8 mouse cellular contexts compared by ENCODE assay signal in the genomic region with DNA sequence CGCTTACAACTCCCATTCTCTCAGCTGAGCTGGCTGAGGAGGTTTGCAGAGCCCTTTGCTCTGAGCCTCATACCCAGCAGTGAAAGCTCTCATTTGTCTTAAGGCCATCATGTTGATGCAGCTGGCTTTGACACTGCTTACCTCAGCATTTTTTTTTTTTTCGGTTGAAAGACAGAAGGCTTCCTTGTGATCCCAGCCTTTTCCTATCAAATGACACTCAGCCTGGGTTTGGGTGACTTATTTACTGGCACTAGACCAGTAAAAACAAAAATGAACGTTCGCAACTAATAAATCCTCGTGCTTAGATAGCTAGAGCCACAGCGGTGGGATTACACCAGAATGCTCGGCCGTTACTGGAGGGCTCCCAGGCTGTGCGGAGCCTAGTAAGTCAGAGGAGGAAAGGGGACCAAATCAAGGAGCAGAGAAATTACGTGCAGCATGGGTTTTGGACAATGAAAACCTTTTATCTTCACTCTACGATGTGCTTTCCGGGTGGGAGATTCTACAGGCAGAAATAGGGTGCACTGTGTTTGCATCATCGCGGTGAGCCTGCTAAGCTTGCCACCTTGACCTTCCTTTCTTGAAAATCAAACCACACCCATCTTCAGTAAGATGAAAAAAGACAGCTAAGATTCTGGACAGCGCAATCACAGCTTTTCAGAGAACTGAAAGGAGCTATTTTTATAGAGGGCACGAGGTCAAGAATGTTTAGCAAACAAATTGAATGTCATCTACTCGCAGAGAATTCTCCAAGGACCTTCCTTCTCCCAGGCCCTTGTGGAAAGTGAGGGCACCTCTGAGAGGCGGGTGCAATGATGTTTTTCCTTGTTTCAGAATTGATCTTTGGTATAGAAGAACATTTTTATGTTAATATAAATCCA.
DNase-seq lines count a peak whose midpoint lies in the region; ATAC-seq and TF ChIP-seq lines count a peak whose summit lies in the region.

No protein-coding gene starts in this region.

- no peak for TF ChIP-seq CTCF in lung, postnatal 0 days (IDR thresholded peaks at IDR 0.05)
- no peak for TF ChIP-seq CTCF in stomach, postnatal 0 days (IDR thresholded peaks at IDR 0.05; ENCODE audit: low read depth)

- H3K9ac ChIP-seq in lung, postnatal 0 days (replicated peaks; ENCODE audit: low read depth), result no peak overlapping the region
- H3K9ac ChIP-seq in stomach, postnatal 0 days (ENCODE audit: low read length), result no peak overlapping the region

- peak; percentile 92 for TF ChIP-seq EP300 in lung, postnatal 0 days (IDR thresholded peaks at IDR 0.05)
- no peak for TF ChIP-seq EP300 in stomach, postnatal 0 days (optimal IDR thresholded peaks at IDR 0.05)

- peak; percentile 25 to 39 for DNase-seq in right cerebral cortex, postnatal 10 days (ENCODE audit: low spot score in 2 of 2)
- no peak for DNase-seq in right cerebral cortex, adult 2 months (ENCODE audit: low spot score in 2 of 2)
- peak; percentile 64 to 65 for DNase-seq in heart, adult 18-20 months
- peak; percentile 17 for DNase-seq in kidney, adult 11 months
- peak; percentile 92 for DNase-seq in lung, postnatal 0 days (ENCODE audit: low spot score)
- no peak for DNase-seq in stomach, postnatal 0 days (ENCODE audit: low spot score)
- DNase-seq in left cerebral cortex, adult 11 months (ENCODE audit: low spot score), result no peak
- no peak for DNase-seq in right cerebral cortex, postnatal 36 days (ENCODE audit: low spot score in 2 of 2)

- no peaks in the 10 kb centered on the region for H3K36me3 ChIP-seq in lung, postnatal 0 days (ENCODE audit: insufficient read depth, low read length)
- no peaks in the 10 kb centered on the region for H3K36me3 ChIP-seq in stomach, postnatal 0 days (ENCODE audit: control insufficient read depth, insufficient read depth, low read length)

- H3K4me1 ChIP-seq in lung, postnatal 0 days (ENCODE audit: insufficient read depth, low read depth, low read length), result peaks cover 7% of the 10 kb centered on the region; the same call in 1 of the 2 replicates
- H3K4me1 ChIP-seq in stomach, postnatal 0 days (replicated peaks; ENCODE audit: control insufficient read depth, insufficient read depth), result 0 out of 2 replicates have a peak, but pooled peaks cover 2% of the 10 kb centered on the region

- no peak overlapping the region; the same call in 1 of the 2 replicates for H3K4me3 ChIP-seq in lung, postnatal 0 days (ENCODE audit: low read depth, low read length)
- no peak overlapping the region for H3K4me3 ChIP-seq in stomach, postnatal 0 days (ENCODE audit: low read depth, low read length)

- no peaks in the 10 kb centered on the region for H3K9me3 ChIP-seq in lung, postnatal 0 days (ENCODE audit: low read length)
- no peaks in the 10 kb centered on the region for H3K9me3 ChIP-seq in stomach, postnatal 0 days (ENCODE audit: control insufficient read depth, low read length)

- H3K27me3 ChIP-seq in lung, postnatal 0 days (replicated peaks; ENCODE audit: insufficient read depth, low read length), result no peaks in the 10 kb centered on the region
- no peaks in the 10 kb centered on the region for H3K27me3 ChIP-seq in stomach, postnatal 0 days (ENCODE audit: control insufficient read depth, insufficient read depth, low read length)

- H3K27ac ChIP-seq in lung, postnatal 0 days (ENCODE audit: low read length), result peak overlapping the region; percentile 68; the same call in 1 of the 2 replicates
- H3K27ac ChIP-seq in stomach, postnatal 0 days (replicated peaks), result 0 out of 2 replicates have a peak overlapping the region, but pooled peaks have one; percentile 36

- peak overlapping the region; percentile 34; the same call in 1 of the 2 replicates for H3K4me2 ChIP-seq in lung, postnatal 0 days (replicated peaks; ENCODE audit: low read depth, low read length)
- peak overlapping the region; percentile 15; the same call in 1 of the 2 replicates for H3K4me2 ChIP-seq in stomach, postnatal 0 days (replicated peaks; ENCODE audit: low read depth)

- WGBS in lung, postnatal 0 days, result 17% methylated on average over 18 of the region's 18 CpGs
- 19% methylated on average over 18 of the region's 18 CpGs for WGBS in stomach, postnatal 0 days

- ATAC-seq in lung, postnatal 0 days, result peak; percentile 94
- no peak; the same call in 1 of the 2 replicates for ATAC-seq in stomach, postnatal 0 days (ENCODE audit: low FRiP score, low TSS enrichment)

Comparison
In these comparisons a context has a peak if more than half of its experiments do, and no peak if none do; other contexts are left out.
1. DNase-seq: peak in right cerebral cortex, postnatal 10 days (2 of 2), heart, adult 18-20 months (2 of 2), kidney, adult 11 months (single experiment) and lung, postnatal 0 days (single experiment); none in right cerebral cortex, adult 2 months (0 of 2), stomach, postnatal 0 days (single experiment), left cerebral cortex, adult 11 months (single experiment) and right cerebral cortex, postnatal 36 days (0 of 2).